Mouse (Mus musculus) adrenal gland, adult 2 months (tissue): Measurements from ENCODE around the gene Cdpf1. TPM values are rescaled to one million over a fixed set of nuclear protein-coding genes. Genes with fewer than 3 reads are reported as not detected.
A peak's percentile ranks its signal among the peaks of the same experiment; 100 is the strongest.

ENCODE experiments used
- DNase-seq: peaks from one replicate; pipeline ENCODE4 v3.0.0; 2021
- long read RNA-seq: library from polyadenylated mRNA; stranded (forward); transcript quantifications from one replicate; pipeline ENCODE4 v2.0.0, GENCODE M21; 2021
- polyA plus RNA-seq: library from polyadenylated mRNA; depleted of rRNA; stranded (reverse); fragments of >200 nt; gene quantifications from 2 replicates; pipeline ENCODE4 v1.2.3, GENCODE M21; 2012; rRNA removed
- total RNA-seq, 2 experiments: library from RNA; stranded (reverse); gene quantifications; 2 replicates each; pipeline ENCODE4 v1.2.3; 2021

The Cdpf1 gene
- 10 to 100 TPM; 22.5 to 23.5 TPM for total RNA-seq
- 55.7 and 56.0 TPM in 2 replicates for polyA plus RNA-seq
- long read RNA-seq, partial matches to known transcripts, result 0 of 7 reads
- long read RNA-seq, other reads (novel, unspliced or antisense), result 2 of 7 reads

GRCm38 (mm10) chr15:85811535-85812277, at the start of gene Cdpf1:
Gene Cdpf1 (minus strand): TSS chr15:85811697.
- DNase-seq, result peak; percentile 99

GRCm38 (mm10) chr15:85859490-85860031, 48.1 kb upstream of the Cdpf1 start, which contains the start of gene Gtse1:
Gene Gtse1 (plus strand): TSS chr15:85859745.
- peak; percentile 95 for DNase-seq

DNA sequence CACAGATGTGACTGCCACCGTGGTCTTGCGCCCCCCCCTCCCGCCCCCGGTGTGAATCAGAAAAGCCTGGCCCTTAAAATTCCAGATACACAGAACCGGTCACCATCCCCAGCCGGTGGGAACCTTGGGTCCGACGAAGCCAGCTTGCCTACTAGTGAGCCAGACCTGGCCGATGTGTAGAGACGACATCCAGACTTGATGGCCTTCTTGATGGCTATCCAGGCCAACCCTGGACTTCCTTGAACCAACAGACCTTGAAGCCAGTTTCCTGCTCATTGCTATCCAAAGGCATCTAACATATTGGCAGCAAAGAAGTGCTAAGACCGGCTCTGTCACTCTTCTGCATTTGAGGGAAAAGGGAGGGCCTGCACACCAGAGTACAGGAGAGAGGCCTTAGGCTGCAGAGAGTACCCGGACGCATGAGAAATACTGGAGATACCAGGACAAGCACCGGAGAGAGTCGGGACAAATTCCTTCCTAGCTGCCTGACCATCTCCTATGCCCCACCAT, 47.5 kb upstream of the Cdpf1 start:
- DNase-seq, result no peak

DNA sequence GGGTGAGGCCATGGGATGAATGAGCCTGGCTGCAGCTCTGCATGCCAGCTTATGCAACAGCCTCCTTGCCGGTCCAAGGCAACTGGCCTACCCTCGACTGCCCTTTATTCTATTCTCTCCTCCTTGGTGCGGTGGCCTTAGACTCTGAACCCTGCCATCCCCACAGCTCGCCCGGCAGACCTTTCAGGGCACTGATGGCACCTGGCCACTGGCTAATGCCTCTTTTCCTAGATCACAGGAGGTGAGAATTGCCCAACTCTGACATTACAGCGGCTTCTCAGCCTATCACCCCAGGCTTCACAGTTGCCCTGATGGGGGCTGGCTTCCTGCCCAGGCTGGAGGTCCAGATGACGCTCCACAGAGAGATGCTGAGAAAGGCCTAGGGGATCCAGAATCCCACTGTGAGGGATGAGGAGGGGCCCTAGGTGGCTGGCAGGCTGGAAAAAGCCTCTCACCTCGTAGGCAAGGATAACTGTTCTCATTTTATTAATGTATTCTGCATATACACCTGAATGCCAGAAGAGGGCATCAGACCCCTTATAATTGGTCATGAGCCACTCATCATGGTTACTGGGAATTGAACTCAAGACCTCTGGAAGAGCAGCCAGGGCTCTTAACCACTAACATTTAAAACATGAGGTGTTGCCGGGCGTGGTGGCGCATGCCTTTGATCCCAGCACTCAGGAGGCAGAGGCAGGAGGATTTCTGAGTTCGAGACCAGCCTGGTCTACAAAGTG, 40.3 kb upstream of the Cdpf1 start:
- DNase-seq, result no peak

DNA sequence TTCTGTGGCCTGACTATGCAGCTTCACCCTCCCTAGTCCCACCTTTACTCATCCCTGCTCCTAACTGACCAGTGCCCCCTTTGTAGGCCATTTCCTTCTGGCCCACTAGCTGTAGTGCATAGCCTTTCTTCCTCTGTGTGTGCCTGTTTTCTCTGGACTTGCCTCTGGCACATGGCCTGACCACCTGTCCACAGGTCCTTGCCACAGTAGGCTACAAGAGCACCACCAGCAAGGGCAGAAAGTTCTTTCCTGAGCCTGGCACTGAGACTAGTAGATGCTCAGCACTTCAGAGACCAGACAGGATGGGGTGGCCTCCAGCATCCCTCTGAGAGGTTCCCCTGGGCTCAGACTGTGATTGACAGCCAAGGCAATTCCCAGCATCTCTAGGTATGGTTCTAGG, 33.6 kb upstream of the Cdpf1 start:
- no peak for DNase-seq

GRCm38 (mm10) chr15:85841796-85842360, 30.4 kb upstream of the Cdpf1 start:
- DNase-seq, result no peak

DNA sequence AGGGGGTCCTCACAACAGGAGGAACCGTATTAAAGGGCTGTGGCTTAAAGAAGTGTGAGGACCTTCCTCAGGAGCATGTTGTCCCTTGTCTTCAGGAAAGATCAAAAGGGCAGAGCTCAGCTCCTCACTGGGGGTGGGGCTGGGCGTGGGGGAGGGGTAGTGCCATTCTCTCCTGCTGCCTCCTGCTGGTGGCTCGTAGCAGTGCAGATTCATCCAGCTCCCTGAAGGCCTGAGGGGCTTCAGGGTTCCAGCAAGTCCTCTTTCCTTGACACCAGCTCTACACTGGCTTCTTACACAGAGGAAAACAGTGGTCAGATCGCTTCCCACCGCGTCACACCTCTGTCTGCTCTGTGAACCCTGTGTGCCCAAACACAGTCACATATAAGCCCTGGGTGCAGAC, 29.5 kb upstream of the Cdpf1 start:
- DNase-seq, result no peak

DNA sequence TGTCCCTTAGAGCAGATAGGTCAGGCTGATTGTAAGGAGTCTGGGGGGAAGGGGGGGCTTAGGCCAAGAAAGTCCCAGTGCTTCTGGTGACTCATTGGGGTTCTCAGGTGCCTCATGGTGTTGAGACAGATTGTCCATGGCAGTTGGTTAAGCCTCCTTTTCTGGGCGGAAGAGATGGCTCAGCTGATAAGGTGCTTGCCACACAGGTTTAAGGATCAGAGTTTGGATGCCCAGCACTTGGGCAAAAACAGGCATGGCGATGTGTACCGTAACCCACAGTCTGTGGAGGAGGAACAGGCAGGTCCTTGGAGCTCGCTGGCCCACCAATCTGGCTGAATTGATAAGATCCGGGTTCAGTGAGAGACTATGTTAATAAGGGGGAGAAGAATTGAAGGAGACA, 25.4 kb upstream of the Cdpf1 start:
- DNase-seq, result no peak

DNA sequence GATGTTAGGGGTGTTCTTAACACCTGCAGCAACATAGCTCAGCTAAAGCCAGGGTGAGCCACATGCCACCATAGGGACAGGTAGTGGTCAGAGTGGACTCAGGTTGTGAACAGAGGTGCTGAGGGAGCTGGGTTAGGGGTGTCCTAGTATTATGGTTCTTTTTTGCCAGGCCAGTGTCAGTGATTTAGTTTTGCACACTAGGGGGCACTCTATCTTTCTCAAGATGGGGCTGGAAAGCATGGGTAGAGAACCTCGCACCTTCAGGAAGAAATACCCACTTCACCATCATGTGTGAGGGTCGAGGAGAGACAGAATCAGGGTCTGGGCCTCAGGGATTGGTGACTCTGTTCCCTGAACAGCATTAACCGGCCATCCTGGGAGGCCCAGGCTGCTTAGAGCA, 23.8 kb upstream of the Cdpf1 start:
- DNase-seq, result no peak

- peak; percentile 19 for DNase-seq
Measured at GRCm38 (mm10) chr15:85832599-85832998, 21.1 kb upstream of the Cdpf1 start.

- DNase-seq, result peak; percentile 92
Measured at GRCm38 (mm10) chr15:85831954-85832590, 20.6 kb upstream of the Cdpf1 start, which contains the start of gene Ttc38. Gene Ttc38 (plus strand): TSS chr15:85832306.

- DNase-seq, result no peak
Measured at GRCm38 (mm10) chr15:85829470-85829869, 18.0 kb upstream of the Cdpf1 start.

GRCm38 (mm10) chr15:85828071-85828470, 16.6 kb upstream of the Cdpf1 start:
- DNase-seq, result no peak

DNA sequence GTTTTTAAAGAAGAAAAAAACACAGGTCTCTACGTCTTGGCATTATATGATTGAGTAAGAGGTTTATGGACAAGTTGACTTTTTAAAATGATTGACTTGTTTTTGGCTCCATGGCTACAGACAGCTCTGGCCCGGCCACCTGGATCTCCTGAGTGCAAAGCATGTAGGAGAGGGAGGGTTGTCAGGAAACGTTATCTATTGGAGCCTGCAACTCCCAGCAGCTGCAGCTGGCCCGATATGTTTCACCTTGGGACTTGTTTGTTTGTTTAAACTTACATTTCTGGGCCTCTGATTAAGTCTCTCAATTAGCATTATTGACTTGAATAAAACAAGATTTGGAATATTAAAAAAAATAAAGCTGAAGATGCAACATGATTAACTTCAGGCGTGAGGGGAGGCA, 15.2 kb upstream of the Cdpf1 start:
- DNase-seq, result no peak

DNA sequence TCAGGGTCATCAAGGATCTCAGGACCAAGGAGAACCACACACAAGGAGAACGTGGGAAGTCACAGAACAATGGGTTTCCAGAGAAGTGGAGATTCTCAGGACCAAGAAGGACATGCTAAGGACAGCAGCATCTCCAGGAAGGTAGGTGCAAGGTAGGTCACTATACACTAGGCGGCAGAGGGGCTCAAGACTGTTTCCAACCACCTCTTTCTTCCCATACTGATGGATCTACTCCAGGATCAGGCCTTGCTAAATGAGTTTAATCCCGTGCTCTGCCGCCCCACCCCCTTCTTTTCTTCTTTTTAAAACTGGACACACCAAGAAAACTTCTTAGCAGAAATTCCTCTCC, 10.5 kb upstream of the Cdpf1 start:
- no peak for DNase-seq

GRCm38 (mm10) chr15:85821203-85822010, 9.9 kb upstream of the Cdpf1 start, which contains the start of gene Pkdrej:
Gene Pkdrej (minus strand): TSS chr15:85821734.
- DNase-seq, result peak; percentile 70

DNA sequence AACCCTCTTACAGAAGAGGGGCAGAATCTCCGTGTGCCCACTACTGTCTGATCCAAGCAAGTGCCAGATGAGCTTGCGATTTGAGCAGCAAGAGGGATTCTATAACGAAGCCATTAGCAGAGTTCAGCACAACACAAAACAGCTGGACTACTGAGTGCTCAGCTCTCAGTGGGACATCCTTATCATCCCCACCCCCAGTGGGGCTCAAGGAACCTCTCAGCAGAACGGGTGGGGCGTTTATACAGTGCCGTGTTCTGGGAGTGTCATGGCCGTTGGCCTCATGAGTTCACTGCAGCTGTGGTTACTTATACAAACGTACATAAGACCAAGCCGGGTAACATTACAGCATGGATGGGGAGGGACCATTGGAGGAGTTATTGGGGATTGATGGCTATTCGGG, 1.9 kb upstream of the Cdpf1 start:
- DNase-seq, result no peak

DNA sequence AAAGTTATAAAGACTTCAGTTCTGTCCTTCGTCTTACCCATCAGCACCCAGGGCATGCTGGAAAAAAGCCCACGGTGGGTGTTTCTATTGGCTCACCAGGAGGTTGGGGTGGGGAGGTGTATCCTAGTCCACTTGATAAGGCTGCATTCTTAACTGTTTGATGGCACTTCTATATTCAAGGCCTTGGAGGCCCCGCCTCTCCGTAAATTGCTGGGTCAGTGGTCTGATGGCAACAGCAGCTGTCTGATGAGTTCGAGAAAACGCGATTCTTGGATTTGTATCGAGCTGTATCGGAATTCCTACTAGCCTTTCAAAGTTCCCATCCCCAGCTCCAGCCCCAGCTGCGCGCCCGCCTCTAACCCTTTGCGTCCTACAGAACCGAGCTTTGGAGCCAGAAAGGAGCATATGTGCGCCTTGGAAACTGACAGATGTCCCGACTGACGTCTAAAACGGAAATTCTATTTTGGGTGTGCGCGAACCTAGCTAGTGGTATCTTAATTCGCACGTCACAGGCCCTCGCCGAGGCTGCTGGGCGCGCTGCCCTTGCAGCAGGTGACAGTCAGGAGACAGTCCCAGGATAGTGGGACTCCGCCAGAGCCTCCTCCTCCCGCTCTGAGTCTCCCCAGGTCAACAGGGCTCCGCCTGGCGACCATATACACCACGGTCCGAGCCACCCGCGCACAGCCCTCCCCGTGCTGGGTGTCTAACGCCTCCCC, 533 bp downstream of the Cdpf1 start:
- DNase-seq, result peak; percentile 48

GRCm38 (mm10) chr15:85810462-85810805, 1.1 kb downstream of the Cdpf1 start:
- DNase-seq, result no peak

DNA sequence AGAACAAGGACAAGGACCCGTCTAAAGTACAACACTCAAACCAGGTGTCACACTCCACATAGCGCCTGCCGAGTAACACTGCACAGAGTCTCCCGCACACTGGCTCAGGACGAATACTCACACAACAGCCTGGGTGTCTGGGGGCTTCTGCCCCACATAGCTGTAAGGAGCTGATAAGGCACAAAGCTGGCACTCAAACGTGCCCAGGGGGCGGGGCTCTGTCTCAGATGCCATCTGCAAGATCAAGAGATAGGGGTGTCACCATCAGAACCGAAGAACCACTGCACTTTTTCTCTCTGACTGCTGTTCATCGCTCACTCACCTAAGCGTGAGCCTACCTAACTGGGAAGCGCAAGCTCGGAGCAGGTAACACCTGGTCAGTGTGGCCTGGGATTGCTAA, 2.4 kb downstream of the Cdpf1 start:
- DNase-seq, result no peak
